Mouse (Mus musculus) WW6 (cell line): Measurements from ENCODE around the gene Arhgap36.

Experiments
- DNase-seq: peaks from one replicate; pipeline ENCODE4 v3.0.0-alpha.2; 2013; ENCODE audit warnings: low read depth, low spot score

Arhgap36 gene

DNA sequence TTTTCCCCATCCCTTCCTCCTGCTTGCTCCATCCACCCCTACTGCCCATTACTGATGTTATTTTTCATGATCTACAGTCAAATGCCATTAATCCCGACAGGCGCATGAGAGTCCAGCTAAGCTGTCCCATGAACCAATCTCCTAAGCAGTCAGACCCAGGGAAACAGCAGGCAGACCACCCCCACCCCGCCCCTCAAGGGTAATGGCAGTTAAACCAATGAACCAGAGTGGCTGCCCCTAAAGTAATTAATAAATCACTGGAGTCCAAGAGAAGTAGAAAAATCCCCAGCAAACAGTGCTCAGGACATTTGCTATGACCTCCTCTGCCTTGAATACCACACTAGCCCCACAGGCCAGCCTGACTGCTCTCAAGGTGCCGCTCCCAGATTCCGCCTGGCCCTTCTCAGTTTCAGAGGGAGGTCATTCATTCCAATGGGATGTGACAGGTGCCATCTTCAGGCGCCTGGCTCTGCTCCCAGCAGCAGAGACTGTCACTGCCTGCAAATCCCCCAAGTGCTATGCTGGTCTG is at the start of gene Arhgap36:
Gene Arhgap36 (plus strand): TSS at position 504 of the 529 bp plus-strand sequence.
- no peak for DNase-seq

- no peak for DNase-seq
Observed at GRCm38 (mm10) chrX:49457781-49458180, 6.0 kb upstream of the Arhgap36 start.

DNA sequence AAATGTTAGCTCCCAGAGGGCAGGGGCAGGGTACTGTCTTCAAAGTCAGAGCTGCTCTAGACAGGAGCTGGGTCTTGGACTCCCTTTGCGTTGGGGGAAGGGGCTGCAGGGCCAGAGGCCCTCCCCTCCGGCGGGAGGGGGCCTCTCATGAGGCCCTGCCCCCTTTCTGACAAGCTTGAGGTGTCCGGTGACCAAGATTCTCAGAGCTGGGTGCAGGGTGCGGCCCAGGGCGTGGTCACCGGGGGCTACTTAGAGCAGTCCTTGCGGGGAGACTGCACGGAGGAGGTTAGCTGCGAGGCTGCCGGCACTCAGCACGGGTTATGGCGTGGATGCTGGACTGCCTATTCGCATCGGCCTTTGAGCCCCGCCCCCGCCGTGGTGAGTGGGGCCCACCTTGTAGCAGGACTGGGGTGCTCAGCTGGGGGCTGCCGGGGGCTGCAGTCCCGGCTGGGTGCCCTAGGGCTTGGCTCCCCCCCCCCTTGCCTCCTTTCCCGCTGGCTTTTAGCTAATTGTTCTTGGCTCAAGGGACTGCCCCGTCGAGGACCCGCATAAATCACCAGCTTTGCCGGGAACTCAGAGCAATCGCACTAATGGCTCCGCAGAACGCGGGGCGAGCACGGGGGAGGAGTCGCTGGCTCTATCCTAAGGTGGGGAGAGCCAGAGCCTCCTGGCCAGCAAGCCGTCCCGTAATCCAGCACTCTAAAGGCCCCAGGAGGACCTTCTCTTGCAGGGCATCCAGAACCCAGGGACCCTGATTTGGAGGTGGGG is 6.7 kb downstream of the Arhgap36 start:
- DNase-seq, result no peak

DNA sequence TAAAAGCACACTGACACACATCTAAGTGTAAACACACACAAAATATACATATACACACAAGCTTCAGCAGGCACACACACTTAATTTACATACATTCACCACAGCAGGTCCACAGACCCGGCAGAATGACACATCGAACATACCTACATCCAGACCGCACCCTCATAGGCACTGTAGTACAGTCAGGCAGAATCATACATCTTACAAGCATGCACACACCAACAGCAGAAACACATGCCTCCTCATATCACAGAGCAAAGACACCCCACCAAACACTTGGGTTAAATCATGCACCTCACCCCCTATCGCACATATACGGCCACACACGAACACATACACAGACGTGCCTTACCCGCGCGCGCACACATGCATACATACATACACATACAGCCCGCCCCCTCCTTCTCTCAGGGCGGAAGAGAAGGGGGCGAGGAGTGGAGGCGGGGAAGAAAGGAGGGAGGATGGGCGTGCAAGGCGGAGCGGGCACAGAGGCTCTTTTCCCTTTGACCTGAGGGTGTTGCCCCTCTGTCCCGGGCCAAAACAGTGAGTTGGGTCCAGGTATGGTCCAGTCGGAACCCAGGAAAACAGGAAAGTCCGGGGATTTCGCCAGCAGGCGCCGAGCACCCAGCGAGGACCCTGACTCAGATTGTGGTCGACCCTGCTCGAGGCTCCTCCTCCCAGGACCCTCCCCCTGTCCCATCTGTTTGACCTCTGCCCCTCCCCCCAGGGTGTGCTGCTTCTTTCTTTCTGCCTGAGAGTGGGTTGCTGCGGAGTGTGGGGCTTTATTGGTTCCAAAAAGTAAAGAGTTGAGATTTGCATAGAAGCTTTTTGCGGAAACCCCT is 16.4 kb downstream of the Arhgap36 start:
- no peak for DNase-seq

DNA sequence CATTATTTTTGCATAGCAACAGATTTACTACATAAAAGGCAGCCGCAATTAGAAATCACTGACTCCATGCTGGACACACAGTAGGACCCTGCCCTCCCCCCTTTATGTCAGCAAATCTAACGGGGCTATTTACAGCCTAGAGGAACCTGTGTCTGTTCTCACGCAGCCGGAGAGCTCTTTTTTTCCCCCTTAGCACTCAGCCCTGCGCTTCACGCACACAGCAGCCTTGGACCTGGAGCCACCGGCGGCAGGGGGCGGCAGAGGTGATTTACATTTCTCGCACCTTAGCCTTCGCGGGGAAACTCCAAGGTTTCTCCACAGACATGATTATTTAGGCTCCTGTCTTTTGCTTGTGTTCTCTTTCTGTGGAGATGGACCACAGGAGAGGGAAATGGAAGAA is 17.1 kb downstream of the Arhgap36 start:
- DNase-seq, result no peak

DNA sequence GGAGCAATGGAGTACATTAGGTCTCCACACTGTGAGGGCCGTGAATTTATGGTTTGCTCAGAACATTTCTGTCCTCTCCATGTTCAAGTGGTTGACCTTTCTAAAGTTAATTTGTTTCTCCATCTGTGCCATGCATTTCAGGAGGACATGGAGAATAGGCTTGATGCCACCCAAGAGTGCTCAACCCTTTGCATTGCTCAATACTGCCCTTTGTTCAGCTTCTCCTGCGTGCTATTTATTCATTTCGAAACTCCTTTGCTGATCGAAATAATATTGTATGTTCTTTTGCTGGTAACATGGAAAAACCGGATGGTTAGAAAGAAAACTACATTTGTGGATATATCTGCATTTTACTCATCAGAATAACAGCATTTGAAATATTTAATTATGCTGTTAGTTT is 25.4 kb downstream of the Arhgap36 start:
- no peak for DNase-seq

GRCm38 (mm10) chrX:49493739-49494449 is 30.1 kb downstream of the Arhgap36 start:
- DNase-seq, result no peak
